In genomic region chr7:71491128-71491527, GRCm38 (mm10) we compare ENCODE assay signal across 28 mouse cellular contexts.
A peak's percentile ranks its signal among the peaks of the same experiment; 100 is the strongest.
DNase-seq lines count a peak whose midpoint lies in the region; ATAC-seq and TF ChIP-seq lines count a peak whose summit lies in the region.
"Had no signal": no experiment of that assay in that cellular context is flagged by ENCODE, and none has a peak within 500 bp of the region (broad histone marks: within the 10 kb centered on the region; RNA-seq: fewer than 3 reads in every experiment).

No protein-coding gene starts in this region.

- no peaks in the 10 kb centered on the region for H3K36me3 ChIP-seq in hindbrain, embryonic 16.5 days (ENCODE audit: control insufficient read depth, insufficient read depth, low read length)
- H3K36me3 ChIP-seq in hindbrain, embryonic 14.5 days (replicated peaks; ENCODE audit: control insufficient read depth, insufficient read depth), result no peaks in the 10 kb centered on the region
- H3K36me3 ChIP-seq in midbrain, postnatal 0 days (ENCODE audit: insufficient read depth, low read length), result no peaks in the 10 kb centered on the region
- H3K36me3 ChIP-seq in midbrain, embryonic 15.5 days (replicated peaks), result no peaks in the 10 kb centered on the region
- H3K36me3 ChIP-seq: embryonic facial prominence, embryonic 10.5 days; embryonic facial prominence, embryonic 13.5 days; forebrain, embryonic 12.5 days; forebrain, embryonic 15.5 days; G1E; heart, embryonic 10.5 days; heart, embryonic 13.5 days; hindbrain, embryonic 13.5 days; intestine, embryonic 15.5 days had no signal

- H3K27ac ChIP-seq in hindbrain, embryonic 16.5 days (ENCODE audit: low read depth, low read length), result no peak overlapping the region
- no peak overlapping the region for H3K27ac ChIP-seq in hindbrain, embryonic 14.5 days
- H3K27ac ChIP-seq in midbrain, postnatal 0 days (ENCODE audit: low read depth, low read length), result no peak overlapping the region
- no peak overlapping the region for H3K27ac ChIP-seq in midbrain, embryonic 15.5 days
- H3K27ac ChIP-seq: embryonic facial prominence, embryonic 10.5 days; embryonic facial prominence, embryonic 13.5 days; forebrain, embryonic 12.5 days; forebrain, embryonic 15.5 days; heart, adult 2 months; heart, embryonic 10.5 days; heart, embryonic 13.5 days; hindbrain, embryonic 13.5 days; intestine, embryonic 15.5 days had no signal

- no peak for TF ChIP-seq CTCF in midbrain, postnatal 0 days (IDR thresholded peaks at IDR 0.05)
- no peak for TF ChIP-seq CTCF in brain, embryonic 14.5 days (IDR thresholded peaks at IDR 0.05; ENCODE audit: borderline replicate concordance, extremely low read depth, insufficient read depth, insufficient read length)

- H3K4me2 ChIP-seq in hindbrain, embryonic 16.5 days (ENCODE audit: low read length), result no peak overlapping the region
- no peak overlapping the region for H3K4me2 ChIP-seq in hindbrain, embryonic 14.5 days (replicated peaks)
- H3K4me2 ChIP-seq in midbrain, postnatal 0 days (ENCODE audit: low read depth, low read length, poor library complexity, severe bottlenecking), result no peak overlapping the region
- no peak overlapping the region for H3K4me2 ChIP-seq in midbrain, embryonic 15.5 days
- H3K4me2 ChIP-seq: embryonic facial prominence, embryonic 13.5 days; forebrain, embryonic 12.5 days; forebrain, embryonic 15.5 days; heart, embryonic 13.5 days; hindbrain, embryonic 13.5 days; intestine, embryonic 15.5 days had no signal

- no peaks in the 10 kb centered on the region for H3K27me3 ChIP-seq in hindbrain, embryonic 16.5 days (replicated peaks; ENCODE audit: control insufficient read depth, insufficient read depth, low read length)
- no peaks in the 10 kb centered on the region for H3K27me3 ChIP-seq in hindbrain, embryonic 14.5 days (ENCODE audit: control insufficient read depth, insufficient read depth, low read length)
- H3K27me3 ChIP-seq in midbrain, postnatal 0 days (ENCODE audit: insufficient read depth, low read length), result no peaks in the 10 kb centered on the region
- no peaks in the 10 kb centered on the region for H3K27me3 ChIP-seq in midbrain, embryonic 15.5 days (replicated peaks)
- H3K27me3 ChIP-seq: CH12.LX; embryonic facial prominence, embryonic 13.5 days; forebrain, embryonic 12.5 days; forebrain, embryonic 15.5 days; heart, embryonic 13.5 days; hindbrain, embryonic 13.5 days; intestine, embryonic 15.5 days had no signal

- WGBS in hindbrain, embryonic 16.5 days, result 62% methylated on average over 4 of the region's 4 CpGs
- WGBS in hindbrain, embryonic 14.5 days, result 80% methylated on average over 4 of the region's 4 CpGs
- 65% methylated on average over 4 of the region's 4 CpGs for WGBS in midbrain, postnatal 0 days
- WGBS in midbrain, embryonic 15.5 days, result 71% methylated on average over 4 of the region's 4 CpGs

- ATAC-seq in hindbrain, embryonic 16.5 days, result peak; percentile 54; the same call in 1 of the 2 replicates
- no peak for ATAC-seq in hindbrain, embryonic 14.5 days (ENCODE audit: low FRiP score)
- ATAC-seq in midbrain, postnatal 0 days (ENCODE audit: low FRiP score), result no peak
- no peak for ATAC-seq in midbrain, embryonic 15.5 days (replicated peaks)
- ATAC-seq: forebrain, embryonic 15.5 days; intestine, embryonic 15.5 days had no signal

- no peaks in the 10 kb centered on the region for H3K4me1 ChIP-seq in hindbrain, embryonic 16.5 days (ENCODE audit: control insufficient read depth, insufficient read depth, low read depth, low read length)
- no peaks in the 10 kb centered on the region for H3K4me1 ChIP-seq in hindbrain, embryonic 14.5 days (replicated peaks; ENCODE audit: control insufficient read depth, insufficient read depth, low read length)
- no peaks in the 10 kb centered on the region for H3K4me1 ChIP-seq in midbrain, postnatal 0 days (ENCODE audit: insufficient read depth, low read length)
- H3K4me1 ChIP-seq in midbrain, embryonic 15.5 days, result no peaks in the 10 kb centered on the region
- H3K4me1 ChIP-seq: embryonic facial prominence, embryonic 10.5 days; embryonic facial prominence, embryonic 13.5 days; forebrain, embryonic 12.5 days; heart, embryonic 10.5 days; heart, embryonic 13.5 days; hindbrain, embryonic 13.5 days; intestine, embryonic 15.5 days had no signal

- no peak overlapping the region for H3K4me3 ChIP-seq in hindbrain, embryonic 16.5 days (ENCODE audit: low read length)
- no peak overlapping the region for H3K4me3 ChIP-seq in hindbrain, embryonic 14.5 days (replicated peaks; ENCODE audit: low read length)
- H3K4me3 ChIP-seq in midbrain, postnatal 0 days (ENCODE audit: low read depth, low read length), result no peak overlapping the region
- H3K4me3 ChIP-seq in midbrain, embryonic 15.5 days, result no peak overlapping the region
- H3K4me3 ChIP-seq: embryonic facial prominence, embryonic 10.5 days; embryonic facial prominence, embryonic 13.5 days; erythroblast, embryonic 14.5 days; forebrain, embryonic 12.5 days; forebrain, embryonic 15.5 days; heart, adult 2 months; heart, embryonic 10.5 days; heart, embryonic 13.5 days; hindbrain, embryonic 13.5 days; intestine, embryonic 15.5 days had no signal

- H3K9ac ChIP-seq in hindbrain, embryonic 16.5 days (ENCODE audit: low read depth, low read length), result no peak overlapping the region
- H3K9ac ChIP-seq in hindbrain, embryonic 14.5 days, result no peak overlapping the region
- no peak overlapping the region for H3K9ac ChIP-seq in midbrain, postnatal 0 days (replicated peaks; ENCODE audit: low read length, poor library complexity, severe bottlenecking)
- H3K9ac ChIP-seq in midbrain, embryonic 15.5 days, result no peak overlapping the region
- H3K9ac ChIP-seq: embryonic facial prominence, embryonic 13.5 days; forebrain, embryonic 12.5 days; forebrain, embryonic 15.5 days; heart, embryonic 13.5 days; hindbrain, embryonic 13.5 days; intestine, embryonic 15.5 days had no signal

- no peaks in the 10 kb centered on the region for H3K9me3 ChIP-seq in hindbrain, embryonic 16.5 days (ENCODE audit: control insufficient read depth, low read length)
- no peaks in the 10 kb centered on the region for H3K9me3 ChIP-seq in hindbrain, embryonic 14.5 days (ENCODE audit: control insufficient read depth, low read length)
- H3K9me3 ChIP-seq in midbrain, postnatal 0 days (ENCODE audit: low read length), result no peaks in the 10 kb centered on the region
- H3K9me3 ChIP-seq in midbrain, embryonic 15.5 days, result no peaks in the 10 kb centered on the region
- H3K9me3 ChIP-seq: embryonic facial prominence, embryonic 10.5 days; embryonic facial prominence, embryonic 13.5 days; forebrain, embryonic 12.5 days; forebrain, embryonic 15.5 days; heart, embryonic 10.5 days; heart, embryonic 13.5 days; hindbrain, embryonic 13.5 days; intestine, embryonic 15.5 days had no signal

- peak; percentile 28 to 56 for DNase-seq in cerebellum, postnatal 14 days
- no peak for DNase-seq in cerebellum, adult 9-10 months
- no peak for DNase-seq in hindbrain, embryonic 14.5 days (ENCODE audit: low spot score)
- DNase-seq in midbrain, postnatal 0 days (ENCODE audit: low spot score), result peak; percentile 14
- DNase-seq in brain, embryonic 14.5 days (ENCODE audit: low read depth), result peak; percentile 30
- DNase-seq: adrenal gland, adult 2 months; adrenal gland, postnatal 14 days; B cell, adult 2 months; cerebellum, adult 18-20 months; cerebellum, adult 9-11 months; embryo, embryonic 11 days; gastrocnemius, postnatal 25 days; heart, adult 2 months; heart, postnatal 14 days; kidney, adult 11 months had no signal

- TF ChIP-seq POLR2A in brain, embryonic 14.5 days (IDR thresholded peaks at IDR 0.05; ENCODE audit: borderline replicate concordance, extremely low read depth, insufficient read depth, insufficient read length, poor library complexity, severe bottlenecking), result no peak

Comparison
In these comparisons a context has a peak if more than half of its experiments do, and no peak if none do; other contexts are left out.
1. DNase-seq: peak in cerebellum, postnatal 14 days (2 of 2), midbrain, postnatal 0 days (single experiment) and brain, embryonic 14.5 days (single experiment); none in cerebellum, adult 9-10 months (single experiment) and hindbrain, embryonic 14.5 days (single experiment).